Mouse (Mus musculus): ENCODE data around the gene Tst. TPM values are rescaled to one million over a fixed set of nuclear protein-coding genes. Genes with fewer than 3 reads are reported as not detected.

The Tst gene
- total RNA-seq, 2 experiments from 2014 or later = 16.5 to 21.1 TPM

DNA sequence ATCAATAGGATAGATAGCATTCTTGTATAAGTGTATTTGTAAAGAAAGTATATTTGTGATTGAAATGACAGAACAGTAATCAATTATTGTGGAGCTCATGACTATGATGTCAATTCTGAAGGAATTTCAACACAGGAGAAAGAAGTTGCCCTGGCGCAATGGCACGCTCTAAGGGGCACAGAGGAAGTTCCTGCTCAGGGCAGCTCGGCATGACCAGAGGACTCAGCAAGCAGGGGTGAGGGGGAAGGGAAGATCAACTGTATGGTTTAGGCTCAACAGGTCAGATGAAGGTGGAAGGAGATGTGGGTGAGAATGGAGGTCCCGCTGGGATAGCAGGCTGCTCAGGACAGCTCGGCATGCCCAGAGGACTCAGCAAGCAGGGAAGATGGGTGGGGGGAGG lies 50.2 kb downstream of the Tst start:
- intact Hi-C loops (cut with DNase I) = loop anchor here (2.0 kb wide), 1 partner anchor 67 kb away; no protein-coding TSS in a partner anchor
- no peak for DNase-seq (ENCODE audit: low spot score)

DNA sequence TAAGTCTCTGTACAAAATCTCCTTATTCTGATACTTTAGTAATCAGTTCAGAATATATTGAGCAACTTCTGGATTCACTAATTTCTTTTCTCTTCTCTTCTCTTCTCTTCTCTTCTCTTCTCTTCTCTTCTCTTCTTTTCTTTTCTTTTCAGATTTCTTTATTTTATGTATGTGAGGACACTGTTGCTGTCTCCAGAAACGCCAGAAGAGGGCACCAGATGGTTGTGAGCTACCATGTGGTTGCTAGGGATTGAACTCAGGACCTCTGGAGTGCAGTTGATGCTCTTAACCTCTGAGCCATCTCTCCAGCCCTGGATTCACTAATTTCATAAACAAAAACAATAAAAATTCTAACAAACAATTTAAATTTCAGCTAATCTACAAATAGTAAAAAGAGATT lies 50.7 kb downstream of the Tst start:
- DNase-seq (ENCODE audit: low spot score) = no peak
- intact Hi-C loops (cut with DNase I) = loop anchor here (2.0 kb wide), 1 partner anchor 68 kb away; no protein-coding TSS in a partner anchor

DNA sequence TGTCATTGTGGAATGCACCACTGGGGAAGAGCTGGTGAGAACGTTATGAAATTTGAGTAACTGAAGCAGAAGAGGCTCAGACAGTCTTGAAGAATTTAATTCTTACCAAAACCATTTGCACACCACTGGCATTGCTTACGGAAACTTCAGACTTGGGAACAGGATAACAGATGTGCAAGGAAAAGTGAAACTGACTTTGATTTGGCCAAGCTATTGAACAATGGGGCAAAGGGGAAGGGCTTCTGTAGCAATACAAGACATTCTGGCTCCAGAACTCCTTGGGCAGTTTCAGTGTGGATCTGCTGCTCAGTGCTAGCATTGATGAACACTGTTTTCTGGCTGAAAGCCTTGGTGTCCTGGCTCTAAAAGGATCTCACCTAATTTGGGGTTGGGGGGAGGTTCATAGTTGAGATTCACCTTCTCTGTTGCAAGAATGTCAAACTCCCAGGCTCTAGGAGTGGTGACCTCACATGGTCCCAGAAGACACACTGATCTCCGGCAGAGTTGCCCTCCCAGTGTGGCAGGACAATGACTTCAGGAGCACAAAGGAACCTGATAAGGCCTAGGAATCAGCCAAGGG lies 54.0 kb downstream of the Tst start:
- no peak for DNase-seq (ENCODE audit: low spot score)
- intact Hi-C loops (cut with DNase I) = no loop called here

Other genes with a start within 250 kb of the Tst start
- gene Ift27, start 231.8 kb downstream of the Tst start, total RNA-seq (2021) = 10 to 100 TPM; 10.2 to 11.2 TPM
- under 1 TPM; 0.64 to 0.91 TPM for gene Pvalb, start 199.5 kb downstream of the Tst start, total RNA-seq (2021)
- 1 to 10 TPM; 2.2 to 2.7 TPM for gene Ncf4, start 161.1 kb downstream of the Tst start, total RNA-seq (2021)
- 1 to 10 TPM in 1 of 2 experiments, under 1 TPM in 1; 0.89 to 1.4 TPM for gene Csf2rb2, start 100.2 kb downstream of the Tst start, total RNA-seq (2021)
- 1 to 10 TPM; 2.5 TPM for gene Csf2rb, start 80.2 kb downstream of the Tst start, total RNA-seq (2021)
- not detected for gene Tex33, start 10.0 kb downstream of the Tst start, total RNA-seq (2021)
- gene Mpst, start 509 bp upstream of the Tst start, total RNA-seq (2021) = 10 to 100 TPM; 39.1 to 39.6 TPM
- gene Kctd17, start 22.7 kb upstream of the Tst start, total RNA-seq (2021) = 10 to 100 TPM; 35.4 to 37.3 TPM
- gene Tmprss6, start 62.7 kb upstream of the Tst start, total RNA-seq (2021) = not detected
- gene Il2rb, start 89.4 kb upstream of the Tst start, total RNA-seq (2021) = under 1 TPM; 0.06 to 0.26 TPM
- 10 to 100 TPM; 56.6 to 59.4 TPM for gene C1qtnf6, start 125.5 kb upstream of the Tst start, total RNA-seq (2021)
- not detected for gene Sstr3, start 138.8 kb upstream of the Tst start, total RNA-seq (2021)
- 1 to 10 TPM; 5.1 to 5.6 TPM for gene Rac2, start 166.9 kb upstream of the Tst start, total RNA-seq (2021)
- gene Cyth4, start 191.1 kb upstream of the Tst start, total RNA-seq (2021) = 1 to 10 TPM; 5.5 to 5.8 TPM